Mouse (Mus musculus) ES-E14 (cell line): ENCODE measurements around the gene Serpinb2. TPM values are rescaled to one million over a fixed set of nuclear protein-coding genes. Genes with fewer than 3 reads are reported as not detected.

ENCODE experiments used
- DNase-seq: peaks from one replicate; pipeline ENCODE4 v3.0.0-alpha.2; 2013; ENCODE audit warnings: low read depth, low spot score
- H3K27ac ChIP-seq: 2 replicates; pipeline ENCODE4 v1.5.1; 2012; ENCODE audit warnings: low read depth, mild to moderate bottlenecking, low read length, moderate library complexity, mixed read lengths; ENCODE audit not compliant: poor library complexity, insufficient read depth, severe bottlenecking
- H3K36me3 ChIP-seq: 2 replicates; pipeline ENCODE4 v1.6.1; 2012; ENCODE audit warnings: mild to moderate bottlenecking, low read length, moderate library complexity, mixed read lengths; ENCODE audit not compliant: control insufficient read depth, poor library complexity, insufficient read depth, severe bottlenecking
- H3K4me1 ChIP-seq, 2 experiments: fragments of 150-350 bp in 1 of 2; sonication (generic) in 1 of 2; 2 replicates each; pipeline ENCODE4 v1.6.1; 2012; ENCODE audit warnings: low read length in 2 of 2, mild to moderate bottlenecking in 1 of 2, mixed read lengths in 1 of 2; ENCODE audit not compliant: control insufficient read depth in 2 of 2, insufficient read depth in 2 of 2, poor library complexity in 1 of 2
- H3K4me3 ChIP-seq, 2 experiments: fragments of 150-350 bp in 1 of 2; sonication (generic) in 1 of 2; 2 replicates each; pipeline ENCODE4 v1.5.1; 2012; ENCODE audit warnings: low read length in 2 of 2, low read depth in 1 of 2, mild to moderate bottlenecking in 1 of 2, mixed read lengths in 1 of 2; ENCODE audit not compliant: insufficient read depth in 1 of 2, poor library complexity in 1 of 2, severe bottlenecking in 1 of 2
- H3K9ac ChIP-seq: 2 replicates; pipeline ENCODE4 v1.6.1; 2012; ENCODE audit warnings: low read depth, mild to moderate bottlenecking, low read length, mixed read lengths; ENCODE audit not compliant: poor library complexity, insufficient read depth, severe bottlenecking
- H3K9me3 ChIP-seq: fragments of 150-350 bp; sonication (generic); 2 replicates; pipeline ENCODE4 v1.6.1; 2012; ENCODE audit warnings: low read depth, mild to moderate bottlenecking, low read length; ENCODE audit not compliant: control insufficient read depth, insufficient read depth
- CHD2 ChIP-seq: IDR thresholded peaks from 2 replicates; pipeline ENCODE4 v1.6.1; 2014; ENCODE audit warnings: mild to moderate bottlenecking, low read depth, low read length, inconsistent platforms
- HCFC1 ChIP-seq: IDR thresholded peaks from 2 replicates; pipeline ENCODE4 v1.6.1; 2012; ENCODE audit warnings: low read length, inconsistent platforms, borderline replicate concordance; ENCODE audit not compliant: insufficient read depth
- MAFK ChIP-seq: IDR thresholded peaks from 2 replicates; pipeline ENCODE4 v1.6.1; 2014; ENCODE audit warnings: mild to moderate bottlenecking, low read depth, low read length, inconsistent platforms; ENCODE audit not compliant: insufficient read depth
- ZC3H11A ChIP-seq: IDR thresholded peaks from 2 replicates; pipeline ENCODE4 v1.6.1; 2012; ENCODE audit warnings: low read depth, mild to moderate bottlenecking, inconsistent platforms, low read length, borderline replicate concordance
- ZNF384 ChIP-seq: IDR thresholded peaks from 2 replicates; pipeline ENCODE4 v1.6.1; 2012; ENCODE audit warnings: low read depth, low read length, inconsistent platforms
- in situ Hi-C, 2 experiments: fragments of 600-800 bp; cut with MboI; formaldehyde crosslinking; loops; one replicate each; pipeline ENCODE4 v1.15.1; 2025; ENCODE audit warnings: low sequenced_read_pairs in 2 of 2, inconsistent platforms in 1 of 2; ENCODE audit not compliant: unreplicated experiment in 2 of 2
- total RNA-seq: library from RNA; depleted of rRNA; stranded (reverse); fragments of 300-350 nt; gene quantifications from 2 replicates; pipeline ENCODE4 v1.2.3, GENCODE M21; 2012

Serpinb2 gene
- total RNA-seq, 1 experiment, result 0.85 TPM

DNA sequence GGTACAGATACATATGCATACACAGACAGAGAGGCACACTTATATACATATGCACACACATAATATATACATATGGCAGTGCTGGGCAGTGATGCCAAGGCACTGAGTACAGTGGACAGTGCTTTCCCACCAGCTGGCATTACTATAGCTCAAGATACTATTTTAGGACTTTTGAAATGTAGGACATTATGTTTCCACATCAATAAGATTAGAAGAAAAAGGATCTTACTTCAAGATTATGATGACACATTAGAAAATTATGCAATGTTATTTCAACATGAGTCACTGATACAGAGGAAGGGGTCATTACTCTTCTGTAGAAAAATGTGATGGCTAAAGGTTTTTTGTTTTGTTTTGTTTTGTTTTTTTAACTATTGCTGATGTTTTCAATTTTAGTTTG is 9.2 kb upstream of the Serpinb2 start:
- no peak for DNase-seq
- Histone ChIP-seq H3K4me3 (no peak overlapping the region), H3K9me3 (no peaks in the 10 kb centered on the region), H3K4me1 (no peaks in the 10 kb centered on the region), H3K27ac (no peak overlapping the region), H3K36me3 (no peaks in the 10 kb centered on the region), H3K9ac (no peak overlapping the region)
- in situ Hi-C loops, result no loop called here
- TF ChIP-seq HCFC1, result no peak
- TF ChIP-seq ZNF384, result no peak
- TF ChIP-seq MAFK, result no peak
- no peak for TF ChIP-seq ZC3H11A
- no peak for TF ChIP-seq CHD2

DNA sequence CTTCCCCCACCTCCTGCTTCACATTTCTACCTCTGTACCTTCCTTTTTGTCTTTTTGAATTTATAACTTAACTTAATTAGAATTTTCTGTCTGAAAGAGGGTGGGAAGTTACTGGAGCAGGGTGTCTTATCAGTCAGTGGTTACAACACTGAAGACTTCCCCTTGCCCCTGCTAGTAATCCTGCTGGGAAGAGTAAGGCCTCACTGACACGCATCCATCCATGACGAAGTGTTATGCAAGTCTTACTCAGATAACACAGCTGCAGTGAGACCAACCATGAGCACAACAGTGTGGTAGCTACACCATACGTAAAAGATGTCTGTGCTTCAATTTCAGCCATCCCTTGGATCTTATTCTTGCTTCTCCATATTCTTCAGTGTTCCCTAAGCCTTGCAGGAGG is 7.9 kb upstream of the Serpinb2 start:
- in situ Hi-C loops, result no loop called here
- no peaks in the 10 kb centered on the region for H3K36me3 ChIP-seq

DNA sequence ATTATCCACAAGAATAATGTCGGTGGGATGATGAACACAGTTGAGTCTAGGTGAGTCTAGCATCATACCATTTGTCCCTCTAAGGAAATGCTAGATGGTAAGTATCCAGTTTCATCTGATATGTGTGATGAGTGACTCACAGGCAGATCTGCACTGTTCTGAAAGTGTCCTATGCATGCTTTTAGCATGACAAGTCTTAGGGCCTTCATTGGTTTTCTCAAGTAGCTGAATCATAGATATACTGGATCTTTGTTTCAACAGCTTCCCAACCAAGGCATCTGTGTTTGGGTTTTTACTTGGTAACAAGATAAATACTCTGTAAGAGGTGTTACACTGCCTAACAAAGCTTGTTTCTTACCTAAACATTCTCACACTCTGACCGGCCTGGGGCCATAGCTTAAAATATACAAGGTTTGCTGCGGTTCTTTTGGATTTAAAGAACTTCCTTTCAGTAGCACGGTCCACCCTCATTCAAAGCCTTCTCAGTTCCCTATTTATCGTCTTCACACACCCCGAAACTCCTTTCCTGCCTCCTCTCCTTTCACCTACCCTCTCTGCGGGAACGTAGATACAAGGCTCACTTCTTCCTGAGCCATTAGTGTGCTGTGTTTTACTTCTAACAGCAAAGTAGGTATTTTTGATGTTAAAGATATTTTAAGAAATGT is 5.2 kb upstream of the Serpinb2 start:
- no peak overlapping the region for H3K4me3 ChIP-seq
- no peaks in the 10 kb centered on the region for H3K4me1 ChIP-seq
- TF ChIP-seq ZC3H11A, result no peak
- no peak for TF ChIP-seq CHD2
- no peak for TF ChIP-seq HCFC1
- no peak for TF ChIP-seq MAFK
- no peak for TF ChIP-seq ZNF384
- H3K36me3 ChIP-seq, result no peaks in the 10 kb centered on the region
- H3K9me3 ChIP-seq, result no peaks in the 10 kb centered on the region
- in situ Hi-C loops, result no loop called here
- DNase-seq, result no peak
- no peak overlapping the region for H3K9ac ChIP-seq
- no peak overlapping the region for H3K27ac ChIP-seq

More for the DNA sequence above, 7.9 kb upstream of the Serpinb2 start:
- no peak for DNase-seq
- H3K9ac ChIP-seq, result no peak overlapping the region
- H3K4me1 ChIP-seq, result no peaks in the 10 kb centered on the region
- no peak overlapping the region for H3K4me3 ChIP-seq
- no peak overlapping the region for H3K27ac ChIP-seq
- H3K9me3 ChIP-seq, result no peaks in the 10 kb centered on the region
- no peak for TF ChIP-seq ZC3H11A
- TF ChIP-seq ZNF384, result no peak
- no peak for TF ChIP-seq CHD2
- TF ChIP-seq MAFK, result no peak
- TF ChIP-seq HCFC1, result no peak

DNA sequence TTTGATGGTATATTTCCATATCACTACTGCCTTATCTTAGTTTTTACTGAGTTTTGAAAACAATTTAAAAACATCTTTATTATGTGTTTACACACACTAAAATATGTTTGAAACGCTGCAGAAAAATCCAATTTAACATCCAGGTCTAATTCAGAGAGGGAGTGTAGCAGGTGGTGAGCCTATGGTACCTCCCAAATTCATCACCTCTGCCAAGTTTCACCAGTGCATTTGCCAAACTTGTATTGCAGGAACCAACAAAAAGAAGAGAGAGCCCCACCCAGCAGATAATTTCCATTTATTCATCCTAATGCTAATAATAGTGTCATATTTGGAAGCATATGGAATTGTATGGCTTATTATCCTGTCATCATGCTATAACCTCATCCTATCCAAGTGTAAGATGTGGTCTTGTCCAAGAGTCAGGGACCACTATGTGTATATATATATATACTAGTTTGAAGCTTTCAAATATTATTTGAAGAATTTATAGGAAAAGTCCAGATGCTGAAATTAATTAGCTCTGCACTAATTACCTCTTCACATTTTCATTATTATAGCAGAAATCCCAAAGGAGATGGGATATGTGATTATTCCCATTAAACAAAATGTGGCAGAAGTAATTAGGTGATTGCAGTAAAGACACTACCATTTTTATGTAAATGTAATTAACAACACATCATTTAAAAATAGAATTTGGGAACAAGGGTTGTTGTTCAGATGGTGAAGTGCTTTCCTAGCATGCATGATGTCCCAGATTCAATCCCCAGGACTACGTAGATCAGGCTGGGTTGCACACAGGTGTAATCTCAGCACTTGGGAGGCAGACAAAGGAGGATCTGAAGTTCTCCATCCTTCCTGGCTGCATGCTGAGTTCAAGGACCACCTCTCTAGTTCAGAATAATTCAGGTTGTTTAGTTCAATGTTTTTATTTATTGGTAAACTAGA is 1.2 kb downstream of the Serpinb2 start:
- H3K9me3 ChIP-seq, result no peaks in the 10 kb centered on the region
- in situ Hi-C loops, result no loop called here
- H3K36me3 ChIP-seq, result no peaks in the 10 kb centered on the region
- TF ChIP-seq HCFC1, result no peak
- no peak for TF ChIP-seq ZNF384
- TF ChIP-seq CHD2, result no peak
- TF ChIP-seq ZC3H11A, result no peak
- no peak for TF ChIP-seq MAFK
- no peak overlapping the region for H3K4me3 ChIP-seq
- H3K9ac ChIP-seq, result no peak overlapping the region
- no peak overlapping the region for H3K27ac ChIP-seq
- no peaks in the 10 kb centered on the region for H3K4me1 ChIP-seq
- no peak for DNase-seq
